Mouse (Mus musculus) midbrain, embryonic 15.5 days (tissue): ENCODE results near the gene Plekhg5. TPM values are rescaled to one million over a fixed set of nuclear protein-coding genes. Genes with fewer than 3 reads are reported as not detected.

Experiments used
- ATAC-seq: fragments of 200-750 bp; cut with Nextera tagmentation; replicated peaks from 2 replicates; pipeline ENCODE4 v1.8.0; 2017; ENCODE audit warnings: moderate TSS enrichment
- H3K27ac ChIP-seq: fragments of 300-500 bp; sonication (generic); 2 replicates; pipeline ENCODE4 v1.5.1; 2015; ENCODE audit warnings: mild to moderate bottlenecking, inconsistent platforms
- H3K27me3 ChIP-seq: fragments of 300-500 bp; sonication (generic); replicated peaks from 2 replicates; pipeline ENCODE4 v1.6.1; 2015; ENCODE audit warnings: inconsistent platforms
- H3K36me3 ChIP-seq: fragments of 300-500 bp; sonication (generic); replicated peaks from 2 replicates; pipeline ENCODE4 v1.6.1; 2015; ENCODE audit warnings: inconsistent platforms
- H3K4me1 ChIP-seq: fragments of 300-500 bp; sonication (generic); 2 replicates; pipeline ENCODE4 v1.6.1; 2015; ENCODE audit warnings: inconsistent platforms
- H3K4me2 ChIP-seq: fragments of 300-500 bp; sonication (generic); 2 replicates; pipeline ENCODE4 v1.6.1; 2015; ENCODE audit warnings: inconsistent platforms, mild to moderate bottlenecking, moderate library complexity
- H3K4me3 ChIP-seq: fragments of 300-500 bp; sonication (generic); 2 replicates; pipeline ENCODE4 v1.5.1; 2015; ENCODE audit warnings: mild to moderate bottlenecking, inconsistent platforms
- H3K9ac ChIP-seq: fragments of 300-500 bp; sonication (generic); 2 replicates; pipeline ENCODE4 v1.6.1; 2015; ENCODE audit warnings: mild to moderate bottlenecking, inconsistent platforms
- H3K9me3 ChIP-seq: fragments of 300-500 bp; sonication (generic); 2 replicates; pipeline ENCODE4 v1.6.1; 2016; ENCODE audit warnings: inconsistent platforms
- WGBS: fragments of 180-500 bp; shearing (Covaris S2); methylation state at CpG from one replicate; pipeline ENCODE4 v1.1.7; 2015; ENCODE audit warnings: mixed read lengths; 5-methylcytosine and 5-hydroxymethylcytosine counted together
- polyA plus RNA-seq: library from polyadenylated mRNA; unstranded; fragments of >200 nt; fragmentation: Nextera tagmentation; extraction: Ambion mirVana; gene quantifications from 2 replicates; pipeline ENCODE4 v1.2.1, GENCODE M21; 2015

Plekhg5 gene
- polyA plus RNA-seq, 1 experiment from 2014 or later: 12.5 TPM

DNA sequence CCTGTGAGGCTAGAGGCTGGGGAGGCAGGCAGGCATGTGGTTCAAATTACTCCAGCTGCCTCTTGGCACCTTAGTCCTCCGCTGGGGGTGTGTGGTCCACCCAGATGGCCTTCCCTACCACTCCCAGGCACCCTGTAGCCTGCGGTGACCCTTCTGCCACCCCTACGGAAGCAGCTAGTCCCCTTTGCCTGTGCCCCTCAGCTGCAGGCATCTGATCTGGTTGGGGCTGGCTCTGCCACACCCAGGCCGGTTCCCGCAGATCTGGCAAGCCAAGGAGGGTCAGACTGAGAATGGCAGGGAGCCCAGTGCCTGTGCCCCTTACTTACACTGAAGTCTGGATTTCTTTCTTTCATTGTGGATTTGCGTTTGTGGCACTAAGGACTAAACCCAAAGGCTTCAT is 1.4 kb downstream of the Plekhg5 start:
- no peak overlapping the region for H3K9ac ChIP-seq
- no peak overlapping the region for H3K4me3 ChIP-seq
- no peaks in the 10 kb centered on the region; the same call in 1 of the 2 replicates for H3K27me3 ChIP-seq
- H3K9me3 ChIP-seq: no peaks in the 10 kb centered on the region
- H3K4me2 ChIP-seq: no peak overlapping the region
- peaks cover 8% of the 10 kb centered on the region for H3K4me1 ChIP-seq
- H3K36me3 ChIP-seq: no peaks in the 10 kb centered on the region
- H3K27ac ChIP-seq: no peak overlapping the region
- ATAC-seq: no peak
- 85% methylated on average over 6 of the region's 6 CpGs for WGBS

DNA sequence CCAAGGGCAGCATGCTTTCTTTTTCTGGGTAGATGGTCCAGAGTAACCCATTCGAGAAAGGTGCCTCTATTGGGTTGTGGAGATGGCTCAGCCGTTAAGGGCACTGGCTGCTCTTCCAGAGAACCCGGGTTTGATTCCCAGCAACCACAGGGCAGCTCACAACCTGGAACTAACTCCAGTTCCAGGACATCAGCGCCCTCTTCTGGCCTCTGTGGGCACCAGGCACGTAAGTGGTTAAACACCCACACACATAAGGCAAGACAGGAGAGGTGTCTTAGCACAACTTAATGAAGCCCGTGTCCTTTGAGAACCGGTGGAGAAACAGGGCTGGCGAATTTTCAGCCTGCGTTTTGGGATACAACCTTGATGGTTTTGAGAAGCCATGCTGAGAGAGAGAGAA is 2.2 kb downstream of the Plekhg5 start:
- ATAC-seq: no peak

DNA sequence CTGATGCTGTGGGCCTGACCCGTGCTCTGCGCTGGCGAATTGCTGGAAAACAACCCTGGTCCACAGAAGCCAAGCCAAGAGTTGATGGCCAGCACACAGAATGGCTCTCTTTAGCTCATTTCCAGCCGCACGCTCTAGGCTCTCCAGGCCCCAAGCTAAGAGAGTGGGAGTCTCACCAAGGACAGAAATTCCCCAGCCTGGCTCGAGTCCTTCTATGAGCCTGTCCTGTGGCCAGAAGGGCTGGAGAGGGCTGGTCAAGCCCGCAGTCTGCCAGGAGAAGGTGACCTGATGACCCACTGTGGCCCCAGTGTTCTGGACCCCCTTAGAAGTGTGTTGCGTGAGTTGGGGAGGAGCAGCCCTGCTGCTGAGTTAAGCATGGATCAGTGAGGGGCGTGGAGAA is 4.9 kb downstream of the Plekhg5 start:
- 87% methylated on average over 9 of the region's 9 CpGs for WGBS
- Histone ChIP-seq H3K4me3 (no peak overlapping the region), H3K27ac (no peak overlapping the region), H3K4me1 (peaks cover 7% of the 10 kb centered on the region), H3K27me3 (no peaks in the 10 kb centered on the region; the same call in 1 of the 2 replicates), H3K36me3 (no peaks in the 10 kb centered on the region), H3K9ac (no peak overlapping the region), H3K4me2 (no peak overlapping the region), H3K9me3 (no peaks in the 10 kb centered on the region)
- ATAC-seq: no peak

More for the DNA sequence above, 2.2 kb downstream of the Plekhg5 start:
- Histone ChIP-seq H3K27ac (no peak overlapping the region), H3K4me3 (no peak overlapping the region), H3K9me3 (no peaks in the 10 kb centered on the region), H3K36me3 (no peaks in the 10 kb centered on the region), H3K4me2 (no peak overlapping the region), H3K9ac (no peak overlapping the region), H3K27me3 (no peaks in the 10 kb centered on the region; the same call in 1 of the 2 replicates), H3K4me1 (peaks cover 8% of the 10 kb centered on the region)
- WGBS: 83% methylated on average over 9 of the region's 9 CpGs

GRCm38 (mm10) chr4:152078105-152078530 is 5.8 kb downstream of the Plekhg5 start:
- no peaks in the 10 kb centered on the region for H3K9me3 ChIP-seq
- H3K4me3 ChIP-seq: no peak overlapping the region
- no peak for ATAC-seq
- H3K27ac ChIP-seq: no peak overlapping the region
- WGBS: 95% methylated on average over 10 of the region's 10 CpGs
- no peaks in the 10 kb centered on the region for H3K36me3 ChIP-seq
- no peaks in the 10 kb centered on the region; the same call in 1 of the 2 replicates for H3K27me3 ChIP-seq
- no peaks in the 10 kb centered on the region for H3K4me1 ChIP-seq
- H3K4me2 ChIP-seq: no peak overlapping the region
- no peak overlapping the region for H3K9ac ChIP-seq

DNA sequence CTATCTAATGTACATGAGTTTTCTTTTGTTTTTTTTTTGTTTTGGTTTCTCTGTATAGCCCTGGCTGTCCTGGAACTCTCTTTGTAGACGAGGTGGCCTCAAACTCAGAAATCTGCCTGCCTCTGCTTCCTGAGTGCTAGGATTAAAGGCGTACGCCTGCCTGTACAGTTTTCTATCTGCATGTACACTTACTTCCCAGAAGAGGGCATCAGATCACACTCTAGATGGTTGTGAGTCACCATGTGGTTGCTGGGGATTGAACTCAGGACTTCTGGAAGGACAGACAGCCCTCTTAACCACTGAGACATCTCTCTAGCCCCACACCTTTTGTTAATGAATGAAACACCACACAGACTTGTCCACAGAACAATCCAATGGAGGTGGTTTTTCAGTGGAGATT is 7.0 kb downstream of the Plekhg5 start:
- Histone ChIP-seq H3K4me3 (no peak overlapping the region), H3K9ac (no peak overlapping the region), H3K27ac (no peak overlapping the region), H3K27me3 (no peaks in the 10 kb centered on the region; the same call in 1 of the 2 replicates), H3K4me2 (no peak overlapping the region), H3K9me3 (no peaks in the 10 kb centered on the region), H3K4me1 (no peaks in the 10 kb centered on the region), H3K36me3 (no peaks in the 10 kb centered on the region)
- 96% methylated on average over 3 of the region's 3 CpGs for WGBS
- no peak for ATAC-seq

DNA sequence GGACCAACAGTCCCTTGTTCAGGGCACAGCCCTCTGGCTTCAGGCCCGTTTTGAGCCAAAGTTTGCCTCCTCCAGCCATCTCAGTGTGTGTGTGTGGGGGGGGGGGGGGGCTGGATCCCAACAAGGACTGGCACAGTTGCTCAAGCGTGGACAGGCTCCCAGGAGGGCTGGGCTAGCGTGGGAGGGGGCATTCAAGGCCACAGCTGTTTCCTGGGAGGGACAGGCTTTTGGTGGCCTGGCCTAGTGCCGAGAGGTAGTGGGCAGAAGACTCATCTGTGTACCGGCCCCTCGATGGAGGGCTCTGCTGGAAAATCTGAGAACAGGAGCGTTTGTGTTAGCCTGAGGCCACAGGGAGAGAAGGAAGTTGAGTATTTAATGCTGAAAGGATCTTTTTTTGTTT is 7.6 kb downstream of the Plekhg5 start:
- Histone ChIP-seq H3K4me1 (no peaks in the 10 kb centered on the region), H3K27me3 (no peaks in the 10 kb centered on the region; the same call in 1 of the 2 replicates), H3K27ac (no peak overlapping the region), H3K4me2 (no peak overlapping the region), H3K4me3 (no peak overlapping the region), H3K9me3 (no peaks in the 10 kb centered on the region), H3K36me3 (no peaks in the 10 kb centered on the region), H3K9ac (no peak overlapping the region)
- WGBS: 66% methylated on average over 7 of the region's 7 CpGs
- no peak for ATAC-seq

DNA sequence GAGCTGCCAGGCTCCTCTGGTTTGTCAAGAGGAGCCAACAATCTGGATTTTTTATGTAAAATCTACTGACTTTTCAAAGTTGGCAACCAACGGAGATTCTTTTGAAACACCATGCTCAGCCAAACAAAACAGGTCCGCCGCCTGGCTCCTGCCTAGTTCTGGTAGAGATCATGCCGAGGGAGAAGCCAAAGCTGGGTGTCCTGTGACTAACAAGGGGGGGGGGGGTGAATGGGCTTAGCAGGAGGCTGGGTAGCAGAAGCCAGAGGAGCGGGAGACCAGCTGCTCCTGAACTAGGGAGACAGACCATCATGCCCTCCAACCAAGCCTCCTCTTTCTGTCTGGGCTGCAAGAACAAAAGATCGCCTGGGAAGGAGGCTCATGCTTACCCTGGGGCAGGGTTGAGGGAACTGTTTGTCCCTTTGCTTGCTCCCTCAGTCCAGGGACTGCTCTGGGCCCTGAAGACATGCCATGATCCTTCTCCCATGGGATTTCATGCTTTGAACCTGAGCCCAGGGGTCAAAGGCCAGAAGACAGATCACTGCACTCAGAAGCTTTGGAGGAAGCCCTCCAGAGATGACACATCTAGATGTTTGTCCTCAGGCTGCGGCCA is 11.4 kb downstream of the Plekhg5 start:
- Histone ChIP-seq H3K4me1 (peaks cover 18% of the 10 kb centered on the region), H3K4me2 (no peak overlapping the region), H3K9ac (no peak overlapping the region), H3K9me3 (no peaks in the 10 kb centered on the region), H3K4me3 (no peak overlapping the region), H3K27me3 (no peaks in the 10 kb centered on the region), H3K36me3 (no peaks in the 10 kb centered on the region), H3K27ac (no peak overlapping the region)
- 62% methylated on average over 7 of the region's 7 CpGs for WGBS
- no peak for ATAC-seq

DNA sequence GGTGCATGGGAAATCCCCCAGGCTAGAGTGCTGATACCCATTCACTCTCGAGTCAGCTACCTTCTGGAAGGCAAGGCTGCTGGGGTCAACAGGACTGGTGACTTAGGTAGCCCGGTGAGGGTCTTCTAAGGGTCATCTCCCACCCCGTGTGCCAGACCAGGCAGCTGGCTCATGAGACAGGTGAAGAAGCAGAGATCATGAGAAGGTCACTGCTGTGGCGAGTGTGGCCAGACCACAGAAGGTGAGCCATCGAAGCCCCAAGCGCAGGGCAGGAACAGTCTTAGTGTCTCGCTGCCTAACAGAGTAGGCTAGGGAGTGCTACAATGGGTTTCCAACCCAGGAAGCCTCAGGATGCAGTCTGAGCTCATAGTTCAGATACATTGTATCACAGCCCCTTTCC is 12.3 kb downstream of the Plekhg5 start:
- WGBS: 88% methylated on average over 7 of the region's 7 CpGs
- H3K27me3 ChIP-seq: no peaks in the 10 kb centered on the region

DNA sequence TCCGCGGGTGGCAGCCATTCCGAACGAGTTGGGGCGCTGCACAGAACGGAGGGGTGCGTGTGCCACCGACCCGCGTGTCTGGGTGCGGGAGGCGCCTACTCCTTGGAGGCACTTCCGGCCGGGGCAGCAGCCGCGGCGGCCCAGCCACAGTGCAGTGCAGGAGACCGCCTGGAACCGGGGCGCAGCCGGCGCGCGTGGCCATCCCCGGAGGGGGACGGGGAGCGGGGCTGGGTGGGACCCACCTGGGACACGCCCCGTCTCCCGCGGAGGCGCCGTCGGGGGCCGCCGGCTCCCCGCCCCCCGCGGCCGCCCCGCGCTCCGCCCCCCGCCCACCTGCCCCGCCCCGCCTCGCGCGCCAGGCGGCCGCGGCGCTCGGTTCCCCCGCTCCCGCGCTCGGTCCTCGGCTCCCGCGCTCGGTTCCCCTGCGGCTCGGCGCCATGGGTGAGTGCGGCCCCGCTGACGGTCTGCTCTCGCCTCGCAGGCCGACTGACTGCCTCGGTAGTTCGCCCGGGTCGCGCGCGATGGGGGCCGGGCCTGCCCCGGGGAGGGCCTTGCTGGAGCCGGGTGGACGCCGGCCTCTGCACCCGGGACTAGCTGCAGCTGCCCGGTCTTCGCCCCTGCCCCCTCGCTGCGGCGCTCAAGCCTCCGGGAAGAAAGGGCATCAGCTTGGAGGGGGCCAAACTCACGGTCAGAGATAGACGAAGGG is 14.4 kb downstream of the Plekhg5 start:
- Histone ChIP-seq H3K9ac (peak overlapping the region; percentile 71), H3K4me3 (peak overlapping the region; percentile 71), H3K4me2 (peak overlapping the region; percentile 80), H3K4me1 (peaks cover 18% of the 10 kb centered on the region), H3K27me3 (no peaks in the 10 kb centered on the region), H3K27ac (no peak overlapping the region), H3K9me3 (no peaks in the 10 kb centered on the region), H3K36me3 (no peaks in the 10 kb centered on the region)
- peak; percentile 69 for ATAC-seq
- WGBS: under 1% methylated on average over 74 of the region's 92 CpGs

More for the DNA sequence above, 12.3 kb downstream of the Plekhg5 start:
- Histone ChIP-seq H3K9me3 (no peaks in the 10 kb centered on the region), H3K4me1 (peaks cover 18% of the 10 kb centered on the region), H3K4me2 (no peak overlapping the region), H3K9ac (no peak overlapping the region), H3K4me3 (no peak overlapping the region), H3K36me3 (no peaks in the 10 kb centered on the region), H3K27ac (no peak overlapping the region)
- ATAC-seq: no peak

- Histone ChIP-seq H3K9me3 (no peaks in the 10 kb centered on the region), H3K27me3 (no peaks in the 10 kb centered on the region), H3K4me1 (peaks cover 18% of the 10 kb centered on the region), H3K4me3 (peak overlapping the region; percentile 71), H3K27ac (no peak overlapping the region), H3K9ac (peak overlapping the region; percentile 71), H3K36me3 (no peaks in the 10 kb centered on the region), H3K4me2 (peak overlapping the region; percentile 80)
- no peak for ATAC-seq
- WGBS: 4% methylated on average over 12 of the region's 12 CpGs
Observed at GRCm38 (mm10) chr4:152087211-152088081, 15.1 kb downstream of the Plekhg5 start.

DNA sequence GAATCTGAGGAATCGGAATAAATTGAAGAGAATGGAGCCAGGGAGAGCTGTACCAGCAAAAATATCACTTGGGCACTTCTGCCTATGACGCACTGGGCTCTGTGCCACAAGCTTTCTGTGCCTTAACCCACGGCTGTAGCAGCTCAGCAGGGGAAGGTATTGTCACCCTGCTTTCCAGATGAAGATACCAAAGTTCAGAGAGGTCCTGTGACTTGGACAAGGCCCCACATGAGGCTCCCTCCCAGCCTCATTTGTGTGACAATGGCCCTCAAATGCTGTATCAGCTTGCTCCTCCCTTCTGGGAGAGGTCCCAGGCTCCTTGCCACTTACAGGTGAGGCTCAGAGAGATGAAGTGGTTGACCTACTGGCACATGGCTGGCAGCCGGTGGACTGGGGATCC is 15.8 kb downstream of the Plekhg5 start:
- Histone ChIP-seq H3K4me1 (peaks cover 18% of the 10 kb centered on the region), H3K9me3 (no peaks in the 10 kb centered on the region), H3K27ac (no peak overlapping the region), H3K36me3 (no peaks in the 10 kb centered on the region), H3K9ac (no peak overlapping the region; the same call in 1 of the 2 replicates), H3K4me2 (peak overlapping the region; percentile 80), H3K27me3 (no peaks in the 10 kb centered on the region), H3K4me3 (no peak overlapping the region)
- 19% methylated on average over 4 of the region's 4 CpGs for WGBS
- ATAC-seq: no peak

DNA sequence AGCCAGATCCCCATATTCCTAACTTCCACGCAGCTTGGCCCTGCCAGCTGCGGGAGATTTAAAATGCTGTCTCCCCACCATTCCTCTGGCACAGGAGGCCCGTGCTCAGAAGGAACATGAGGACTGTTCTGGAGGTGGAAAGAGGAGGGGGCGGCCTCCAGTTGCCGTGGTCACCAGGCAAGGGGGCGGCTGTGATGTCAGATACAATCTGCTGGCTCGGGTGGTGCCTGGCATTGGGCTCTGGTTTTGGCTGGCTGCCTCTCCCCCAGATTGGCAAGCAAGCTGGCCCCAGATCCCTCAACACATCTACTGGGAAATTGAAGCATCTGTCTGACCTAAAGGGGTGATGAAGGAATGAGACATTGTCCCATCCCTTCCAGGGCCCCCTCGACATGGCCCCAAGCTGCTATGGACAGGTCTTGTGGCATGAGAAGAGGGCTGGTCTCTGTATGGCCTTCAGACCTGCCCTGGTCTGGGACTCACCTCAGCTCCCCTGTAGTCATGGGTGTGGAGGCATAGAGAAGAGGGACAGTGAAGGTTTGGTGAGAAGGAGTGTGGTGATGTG is 16.3 kb downstream of the Plekhg5 start:
- Histone ChIP-seq H3K9me3 (no peaks in the 10 kb centered on the region), H3K4me1 (peaks cover 18% of the 10 kb centered on the region), H3K36me3 (no peaks in the 10 kb centered on the region), H3K9ac (no peak overlapping the region; the same call in 1 of the 2 replicates), H3K4me2 (no peak overlapping the region), H3K27me3 (no peaks in the 10 kb centered on the region), H3K4me3 (no peak overlapping the region), H3K27ac (no peak overlapping the region)
- 48% methylated on average over 8 of the region's 8 CpGs for WGBS
- ATAC-seq: no peak
